Mouse (Mus musculus) left cerebral cortex, adult 2 months (tissue): Measurements from ENCODE around the gene Il10. TPM values are rescaled to one million over a fixed set of nuclear protein-coding genes. Genes with fewer than 3 reads are reported as not detected.

Source experiments
- DNase-seq, 2 experiments: peaks; one replicate each; pipeline ENCODE4 v3.0.0; 2021 to 2022; ENCODE audit warnings: low spot score in 2 of 2, mixed read lengths in 1 of 2; ENCODE audit errors: extremely low spot score in 1 of 2
- H3K27ac ChIP-seq: fragments of 200-600 bp; 2 replicates; pipeline ENCODE4 v1.8.1; 2022
- H3K4me3 ChIP-seq: fragments of 200-600 bp; 2 replicates; pipeline ENCODE4 v1.8.1; 2022
- CTCF ChIP-seq: fragments of 200-600 bp; IDR thresholded peaks from 2 replicates; pipeline ENCODE4 v1.8.1; 2022; ENCODE audit warnings: antibody characterized with exemption, mild to moderate bottlenecking, moderate library complexity
- intact Hi-C: fragments of 180-260 bp; cut with DNase I; formaldehyde crosslinking; loops from one replicate; pipeline ENCODE4 v1.15.1; 2025
- total RNA-seq, 2 experiments: library from RNA; stranded (reverse); gene quantifications; 2 replicates each; pipeline ENCODE4 v1.2.3; 2021

The Il10 gene
- total RNA-seq, 2 experiments from 2014 or later, result not detected

- no peak for DNase-seq
- Histone ChIP-seq H3K27ac (no peak overlapping the region), H3K4me3 (no peak overlapping the region)
- intact Hi-C loops, result no loop called here
- no peak for TF ChIP-seq CTCF
Observed at GRCm38 (mm10) chr1:131069010-131069409, 49.4 kb downstream of the Il10 start.

- intact Hi-C loops, result no loop called here
- DNase-seq, result no peak
Observed at GRCm38 (mm10) chr1:131072376-131072990, 52.8 kb downstream of the Il10 start.

GRCm38 (mm10) chr1:131074524-131074938 lies 54.9 kb downstream of the Il10 start:
- peak; percentile 61 to 66 for DNase-seq
- intact Hi-C loops, result no loop called here
- TF ChIP-seq CTCF, result no peak
- H3K27ac ChIP-seq, result peak overlapping the region; percentile 61
- no peak overlapping the region for H3K4me3 ChIP-seq

More at GRCm38 (mm10) chr1:131072376-131072990, 52.8 kb downstream of the Il10 start:
- Histone ChIP-seq H3K27ac (no peak overlapping the region), H3K4me3 (no peak overlapping the region)
- no peak for TF ChIP-seq CTCF

Other genes starting within 250 kb of the Il10 start
- gene Fcamr, start 218.9 kb upstream of the Il10 start, total RNA-seq, result not detected
- under 1 TPM in 1 of 2 experiments, not detected in 1; 0.14 TPM for gene Pigr, start 193.2 kb upstream of the Il10 start, total RNA-seq
- gene Fcmr, start 154.2 kb upstream of the Il10 start, total RNA-seq, result not detected
- gene Il24, start 132.4 kb upstream of the Il10 start, total RNA-seq, result not detected
- not detected for gene Il20, start 108.4 kb upstream of the Il10 start, total RNA-seq
- not detected for gene Il19, start 79.7 kb upstream of the Il10 start, total RNA-seq
- 10 to 100 TPM; 31.0 to 32.8 TPM for gene Mapkapk2, start 78.0 kb downstream of the Il10 start, total RNA-seq
- gene Dyrk3, start 118.5 kb downstream of the Il10 start, total RNA-seq, result 10 to 100 TPM; 15.6 to 16.6 TPM
- 10 to 100 TPM; 38.2 to 42.1 TPM for gene Eif2d, start 133.3 kb downstream of the Il10 start, total RNA-seq
- gene Rassf5, start 225.4 kb downstream of the Il10 start, total RNA-seq, result 10 to 100 TPM; 27.2 to 32.1 TPM